Mouse (Mus musculus) liver, postnatal 0 days (tissue): ENCODE measurements around the gene Grxcr1. TPM values are rescaled to one million over a fixed set of nuclear protein-coding genes. Genes with fewer than 3 reads are reported as not detected.

Experiments used
- ATAC-seq: fragments of 200-750 bp; cut with Nextera tagmentation; 2 replicates; pipeline ENCODE4 v1.8.0; 2017; ENCODE audit warnings: mild to moderate bottlenecking, moderate library complexity
- DNase-seq: peaks from one replicate; pipeline ENCODE4 v3.0.0-alpha.2; 2016
- H3K27ac ChIP-seq: fragments of 300-500 bp; sonication (generic); 2 replicates; pipeline ENCODE4 v1.5.1; 2014; ENCODE audit warnings: antibody characterized with exemption, moderate library complexity, mild to moderate bottlenecking, low read depth
- H3K27me3 ChIP-seq: fragments of 300-500 bp; sonication (generic); 2 replicates; pipeline ENCODE4 v1.6.1; 2014; ENCODE audit warnings: low read length, control low read depth, mixed read lengths; ENCODE audit not compliant: insufficient read depth
- H3K36me3 ChIP-seq: fragments of 300-500 bp; sonication (generic); replicated peaks from 2 replicates; pipeline ENCODE4 v1.6.1; 2014; ENCODE audit warnings: mild to moderate bottlenecking, control low read depth, low read length, moderate library complexity, mixed read lengths; ENCODE audit not compliant: insufficient read depth
- H3K4me1 ChIP-seq: fragments of 300-500 bp; sonication (generic); 2 replicates; pipeline ENCODE4 v1.6.1; 2014; ENCODE audit warnings: antibody characterized with exemption, mild to moderate bottlenecking, control low read depth; ENCODE audit not compliant: insufficient read depth
- H3K4me2 ChIP-seq: fragments of 300-500 bp; sonication (generic); 2 replicates; pipeline ENCODE4 v1.6.1; 2014; ENCODE audit warnings: low read depth, mild to moderate bottlenecking, low read length, moderate library complexity, mixed read lengths
- H3K4me3 ChIP-seq: fragments of 300-500 bp; sonication (generic); 2 replicates; pipeline ENCODE4 v1.5.1; 2014; ENCODE audit warnings: low read depth, low read length
- H3K9ac ChIP-seq: fragments of 300-500 bp; sonication (generic); replicated peaks from 2 replicates; pipeline ENCODE4 v1.6.1; 2014; ENCODE audit warnings: mild to moderate bottlenecking, moderate library complexity
- H3K9me3 ChIP-seq: fragments of 300-500 bp; sonication (generic); 2 replicates; pipeline ENCODE4 v1.6.1; 2016; ENCODE audit warnings: mild to moderate bottlenecking, control low read depth, low read length, mixed read lengths
- CTCF ChIP-seq: sonication (generic); IDR thresholded peaks from 2 replicates; pipeline ENCODE4 v1.5.1; 2016; ENCODE audit warnings: antibody characterized with exemption, low read depth
- EP300 ChIP-seq: IDR thresholded peaks from 2 replicates; pipeline ENCODE4 v1.6.1; 2016; ENCODE audit warnings: antibody characterized with exemption, low read depth, mild to moderate bottlenecking
- WGBS: fragments of 180-500 bp; shearing (Covaris S2); extraction: QIAGEN DNeasy Blood & Tissue Kit; methylation state at CpG from one replicate; pipeline ENCODE4 v1.1.7; 2014; ENCODE audit not compliant: insufficient replicate concordance; 5-methylcytosine and 5-hydroxymethylcytosine counted together
- polyA plus RNA-seq: library from polyadenylated mRNA; unstranded; fragments of >200 nt; fragmentation: Nextera tagmentation; extraction: Ambion mirVana; gene quantifications from 2 replicates; pipeline ENCODE4 v1.2.1, GENCODE M21; 2015

Gene Grxcr1
- polyA plus RNA-seq, 1 experiment from 2014 or later: not detected

GRCm38 (mm10) chr5:68112430-68113036 is 80.9 kb downstream of the Grxcr1 start:
- H3K9ac ChIP-seq: no peak overlapping the region
- 51% methylated on average over 6 of the region's 6 CpGs for WGBS
- no peak overlapping the region for H3K4me2 ChIP-seq
- H3K4me3 ChIP-seq: no peak overlapping the region
- no peaks in the 10 kb centered on the region for H3K36me3 ChIP-seq
- DNase-seq (no peak), ATAC-seq (no peak)
- no peaks in the 10 kb centered on the region for H3K27me3 ChIP-seq
- no peaks in the 10 kb centered on the region for H3K9me3 ChIP-seq
- TF ChIP-seq EP300 (no peak), CTCF (no peak)
- no peak overlapping the region for H3K27ac ChIP-seq
- H3K4me1 ChIP-seq: no peaks in the 10 kb centered on the region

GRCm38 (mm10) chr5:68120880-68121279 is 89.2 kb downstream of the Grxcr1 start:
- Histone ChIP-seq H3K4me2 (no peak overlapping the region), H3K27me3 (no peaks in the 10 kb centered on the region), H3K4me3 (no peak overlapping the region), H3K9ac (no peak overlapping the region), H3K27ac (no peak overlapping the region), H3K9me3 (no peaks in the 10 kb centered on the region), H3K36me3 (no peaks in the 10 kb centered on the region), H3K4me1 (no peaks in the 10 kb centered on the region)
- ATAC-seq (no peak), DNase-seq (no peak)
- peak; percentile 38 for TF ChIP-seq CTCF
- TF ChIP-seq EP300: no peak
- 30% methylated on average over 2 of the region's 2 CpGs for WGBS

- no peaks in the 10 kb centered on the region for H3K9me3 ChIP-seq
- no peak overlapping the region for H3K27ac ChIP-seq
- DNase-seq: no peak
- TF ChIP-seq CTCF (no peak), EP300 (no peak)
- no peak overlapping the region for H3K4me2 ChIP-seq
- no peaks in the 10 kb centered on the region for H3K27me3 ChIP-seq
- no peaks in the 10 kb centered on the region for H3K4me1 ChIP-seq
- no peaks in the 10 kb centered on the region for H3K36me3 ChIP-seq
- no peak overlapping the region for H3K9ac ChIP-seq
- no peak overlapping the region for H3K4me3 ChIP-seq
- no peak for ATAC-seq
- 67% methylated on average over 3 of the region's 3 CpGs for WGBS
Measured at GRCm38 (mm10) chr5:68122883-68123282, 91.2 kb downstream of the Grxcr1 start.

GRCm38 (mm10) chr5:68125478-68125877 is 93.8 kb downstream of the Grxcr1 start:
- peak; percentile 94 for ATAC-seq
- H3K9ac ChIP-seq: no peak overlapping the region
- H3K27me3 ChIP-seq: no peaks in the 10 kb centered on the region
- WGBS: 59% methylated on average over 1 of the region's 1 CpGs
- no peaks in the 10 kb centered on the region for H3K4me1 ChIP-seq
- no peak overlapping the region for H3K4me2 ChIP-seq
- H3K4me3 ChIP-seq: no peak overlapping the region
- H3K9me3 ChIP-seq: no peaks in the 10 kb centered on the region
- no peaks in the 10 kb centered on the region for H3K36me3 ChIP-seq
- no peak for TF ChIP-seq CTCF
- peak; percentile 54 for TF ChIP-seq EP300
- peak; percentile 14 for DNase-seq
- peak overlapping the region; percentile 44; the same call in 1 of the 2 replicates for H3K27ac ChIP-seq

GRCm38 (mm10) chr5:68128421-68128820 is 96.8 kb downstream of the Grxcr1 start:
- no peaks in the 10 kb centered on the region for H3K27me3 ChIP-seq
- WGBS: 10% methylated on average over 4 of the region's 4 CpGs
- no peaks in the 10 kb centered on the region for H3K4me1 ChIP-seq
- ATAC-seq (no peak), DNase-seq (peak; percentile 28)
- peak; percentile 73 for TF ChIP-seq CTCF
- no peak for TF ChIP-seq EP300
- H3K27ac ChIP-seq: no peak overlapping the region
- no peak overlapping the region for H3K4me2 ChIP-seq
- H3K36me3 ChIP-seq: no peaks in the 10 kb centered on the region
- H3K9ac ChIP-seq: no peak overlapping the region
- H3K9me3 ChIP-seq: no peaks in the 10 kb centered on the region
- H3K4me3 ChIP-seq: no peak overlapping the region

GRCm38 (mm10) chr5:68128821-68129608 is 97.4 kb downstream of the Grxcr1 start:
- Histone ChIP-seq H3K9me3 (no peaks in the 10 kb centered on the region), H3K27ac (no peak overlapping the region), H3K36me3 (no peaks in the 10 kb centered on the region), H3K4me3 (no peak overlapping the region), H3K4me2 (no peak overlapping the region), H3K27me3 (no peaks in the 10 kb centered on the region), H3K9ac (no peak overlapping the region), H3K4me1 (no peaks in the 10 kb centered on the region)
- WGBS: 73% methylated on average over 3 of the region's 3 CpGs
- DNase-seq: no peak
- no peak for ATAC-seq
- TF ChIP-seq EP300 (no peak), CTCF (no peak)
